Mouse (Mus musculus) liver, adult 2 months (tissue): Measurements from ENCODE around the gene Sh3d21.

Experiments
- CTCF ChIP-seq: fragments of 200-500 bp; IDR thresholded peaks from 2 replicates; pipeline ENCODE4 v1.5.1; 2011; ENCODE audit warnings: low read depth, low read length, control low read depth
- POLR2A ChIP-seq: fragments of 200-500 bp; IDR thresholded peaks from 2 replicates; pipeline ENCODE4 v1.6.1; 2011; ENCODE audit warnings: low read length, control low read depth; ENCODE audit not compliant: insufficient read depth; ENCODE audit errors: extremely low read depth

GRCm38 (mm10) chr4:126111153-126111549, 52.1 kb downstream of the Sh3d21 start:
- TF ChIP-seq CTCF, result no peak
- TF ChIP-seq POLR2A, result no peak
